Mouse (Mus musculus) lung, postnatal 0 days (tissue): ENCODE measurements around the gene Actl6a.

Source experiments
- CTCF ChIP-seq: IDR thresholded peaks from 2 replicates; pipeline ENCODE4 v1.5.1; 2016; ENCODE audit warnings: antibody characterized with exemption, mild to moderate bottlenecking
- EP300 ChIP-seq: IDR thresholded peaks from 2 replicates; pipeline ENCODE4 v1.6.1; 2016; ENCODE audit warnings: antibody characterized with exemption, mild to moderate bottlenecking, control low read depth

GRCm38 (mm10) chr3:32727861-32728260 is 21.8 kb downstream of the Actl6a start:
- TF ChIP-seq CTCF (no peak), EP300 (no peak)
